Mouse (Mus musculus): ENCODE data around the gene Egln1.

Gene Egln1

GRCm38 (mm10) chr8:124862321-124863162 is 86.6 kb downstream of the Egln1 start, which contains the start of the genes Gnpat and 2810004N23Rik:
Gene Gnpat (plus strand): TSS chr8:124863033.
Gene 2810004N23Rik (minus strand): TSS chr8:124863120.
- in situ Hi-C loops (cut with MboI, MseI) = no loop called here

DNA sequence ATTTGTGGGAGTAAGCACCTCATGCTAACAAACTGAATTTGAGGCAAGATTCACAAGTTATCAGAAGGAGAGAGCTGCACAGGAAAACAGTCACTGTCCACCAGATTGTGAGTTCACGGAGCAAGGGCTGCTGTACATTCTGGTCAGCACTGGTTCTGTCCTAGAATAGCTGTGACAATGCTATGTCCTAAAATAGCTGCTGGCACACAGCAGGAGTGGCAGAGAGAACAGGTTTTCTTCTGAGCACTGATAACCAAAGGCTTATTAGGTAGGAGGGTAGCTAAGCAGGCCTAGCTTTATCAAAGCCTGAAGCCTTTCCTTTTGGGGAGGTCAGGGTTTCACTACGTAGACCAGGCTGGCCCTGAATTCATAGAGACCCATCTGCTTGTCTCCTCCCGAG is 88.9 kb downstream of the Egln1 start:
- in situ Hi-C loops (cut with MboI, MseI) = no loop called here

DNA sequence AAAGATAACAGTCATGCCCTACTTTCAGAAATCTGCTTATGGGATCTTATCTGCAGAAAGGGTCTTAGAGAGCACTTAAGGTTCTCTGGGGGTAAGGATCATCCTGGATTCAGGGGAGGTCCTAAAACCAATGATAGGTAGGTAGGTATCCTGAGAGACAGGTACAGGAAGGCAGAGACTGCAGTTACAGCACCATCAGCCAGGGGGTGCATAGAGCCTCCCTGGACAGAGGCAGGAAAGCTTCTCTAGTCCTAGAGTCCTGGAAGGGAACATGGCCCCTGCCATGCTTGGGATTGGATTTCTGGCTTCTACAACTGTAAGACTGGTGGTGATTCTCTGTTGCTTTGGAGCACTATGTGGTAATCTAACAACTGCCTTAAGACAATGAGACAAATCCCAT is 89.7 kb downstream of the Egln1 start:
- in situ Hi-C loops (cut with MboI, MseI) = no loop called here
